ENCODE assay signal across 8 mouse cellular contexts in genomic region chr2:159732413-159732812, GRCm38 (mm10).
A peak's percentile ranks its signal among the peaks of the same experiment; 100 is the strongest.
DNase-seq lines count a peak whose midpoint lies in the region; ATAC-seq lines count a peak whose summit lies in the region.

No protein-coding gene starts in this region.

- DNase-seq in embryonic facial prominence, embryonic 10.5 days (ENCODE audit: low spot score) = no peak
- DNase-seq in 3T3-L1 (ENCODE audit: low read depth, low spot score) = peak; percentile 77
- DNase-seq in urinary bladder, postnatal 4 days (ENCODE audit: low spot score in 2 of 2) = no peak
- no peak for DNase-seq in thymus, postnatal 0 days (ENCODE audit: low spot score)
- no peak for DNase-seq in spleen, postnatal 4 days (ENCODE audit: low spot score in 2 of 2)

- no peaks in the 10 kb centered on the region for H3K27me3 ChIP-seq in embryonic facial prominence, embryonic 13.5 days
- no peaks in the 10 kb centered on the region for H3K27me3 ChIP-seq in embryonic facial prominence, embryonic 10.5 days (replicated peaks; ENCODE audit: low read depth, poor library complexity, severe bottlenecking)
- no peaks in the 10 kb centered on the region for H3K27me3 ChIP-seq in heart, embryonic 14.5 days (ENCODE audit: control insufficient read depth, insufficient read depth, low read length)
- no peaks in the 10 kb centered on the region for H3K27me3 ChIP-seq in liver, embryonic 16.5 days (ENCODE audit: control insufficient read depth, insufficient read depth, low read depth, low read length)

- WGBS in embryonic facial prominence, embryonic 13.5 days = 42% methylated on average over 3 of the region's 3 CpGs
- WGBS in embryonic facial prominence, embryonic 10.5 days = 54% methylated on average over 3 of the region's 3 CpGs
- 12% methylated on average over 3 of the region's 3 CpGs for WGBS in heart, embryonic 14.5 days
- 22% methylated on average over 3 of the region's 3 CpGs for WGBS in liver, embryonic 16.5 days (ENCODE audit: insufficient replicate concordance)

- no peaks in the 10 kb centered on the region for H3K36me3 ChIP-seq in embryonic facial prominence, embryonic 13.5 days
- no peaks in the 10 kb centered on the region for H3K36me3 ChIP-seq in embryonic facial prominence, embryonic 10.5 days (replicated peaks)
- H3K36me3 ChIP-seq in heart, embryonic 14.5 days (ENCODE audit: control insufficient read depth, insufficient read depth, low read length) = no peaks in the 10 kb centered on the region
- H3K36me3 ChIP-seq in liver, embryonic 16.5 days (ENCODE audit: control insufficient read depth, insufficient read depth) = no peaks in the 10 kb centered on the region

- no peak overlapping the region for H3K4me3 ChIP-seq in embryonic facial prominence, embryonic 13.5 days
- H3K4me3 ChIP-seq in embryonic facial prominence, embryonic 10.5 days = no peak overlapping the region
- H3K4me3 ChIP-seq in heart, embryonic 14.5 days (ENCODE audit: control insufficient read depth in 1 of 2, insufficient read depth in 1 of 2, low read depth in 1 of 2, low read length in 2 of 2) = no peak overlapping the region
- no peak overlapping the region for H3K4me3 ChIP-seq in liver, embryonic 16.5 days (ENCODE audit: low read depth, low read length)

- peaks cover 5% of the 10 kb centered on the region; the same call in 1 of the 2 replicates for H3K4me1 ChIP-seq in embryonic facial prominence, embryonic 13.5 days
- H3K4me1 ChIP-seq in embryonic facial prominence, embryonic 10.5 days = peaks cover 7% of the 10 kb centered on the region; the same call in 1 of the 2 replicates
- H3K4me1 ChIP-seq in heart, embryonic 14.5 days (ENCODE audit: control insufficient read depth in 2 of 2, insufficient read depth in 2 of 2, low read length in 2 of 2) = peaks cover 13 to 30% of the 10 kb centered on the region in 2 experiments
- H3K4me1 ChIP-seq in liver, embryonic 16.5 days (ENCODE audit: control insufficient read depth, low read depth, low read length) = no peaks in the 10 kb centered on the region

- H3K9ac ChIP-seq in embryonic facial prominence, embryonic 13.5 days = no peak overlapping the region
- H3K9ac ChIP-seq in heart, embryonic 14.5 days (ENCODE audit: low read length) = peak overlapping the region; percentile 62; the same call in 1 of the 2 replicates
- no peak overlapping the region for H3K9ac ChIP-seq in liver, embryonic 16.5 days (ENCODE audit: low read depth, low read length)

- H3K27ac ChIP-seq in embryonic facial prominence, embryonic 13.5 days = 0 out of 2 replicates have a peak overlapping the region, but pooled peaks have one; percentile 44
- no peak overlapping the region; the same call in 1 of the 2 replicates for H3K27ac ChIP-seq in embryonic facial prominence, embryonic 10.5 days (replicated peaks)
- peak overlapping the region; percentile 78 to 80 for H3K27ac ChIP-seq in heart, embryonic 14.5 days (replicated peaks in 1 of 2; ENCODE audit: control insufficient read depth in 1 of 2, insufficient read depth in 1 of 2, low read depth in 2 of 2, low read length in 2 of 2)
- H3K27ac ChIP-seq in liver, embryonic 16.5 days (ENCODE audit: low read length) = no peak overlapping the region

- H3K9me3 ChIP-seq in embryonic facial prominence, embryonic 13.5 days = no peaks in the 10 kb centered on the region
- H3K9me3 ChIP-seq in embryonic facial prominence, embryonic 10.5 days = no peaks in the 10 kb centered on the region
- H3K9me3 ChIP-seq in heart, embryonic 14.5 days (ENCODE audit: control insufficient read depth, low read length) = no peaks in the 10 kb centered on the region
- H3K9me3 ChIP-seq in liver, embryonic 16.5 days (replicated peaks; ENCODE audit: control insufficient read depth, low read length) = no peaks in the 10 kb centered on the region

- H3K4me2 ChIP-seq in embryonic facial prominence, embryonic 13.5 days = no peak overlapping the region
- no peak overlapping the region for H3K4me2 ChIP-seq in heart, embryonic 14.5 days (ENCODE audit: low read length)
- no peak overlapping the region for H3K4me2 ChIP-seq in liver, embryonic 16.5 days (ENCODE audit: low read depth, low read length)

- no peak for ATAC-seq in embryonic facial prominence, embryonic 13.5 days (ENCODE audit: insufficient number of reproducible peaks, insufficient read depth, low FRiP score, low TSS enrichment, low read depth)
- 0 out of 2 replicates have a peak, but pooled peaks have one; percentile 43 for ATAC-seq in heart, embryonic 14.5 days (ENCODE audit: insufficient number of reproducible peaks, insufficient read depth, low FRiP score, low read depth)
- peak; percentile 48; the same call in 1 of the 2 replicates for ATAC-seq in liver, embryonic 16.5 days (ENCODE audit: low read depth)

Comparison
In these comparisons a context has a peak if more than half of its experiments do, and no peak if none do; other contexts are left out.
1. H3K27ac ChIP-seq: peak in embryonic facial prominence, embryonic 13.5 days (single experiment) and heart, embryonic 14.5 days (2 of 2); none in embryonic facial prominence, embryonic 10.5 days (single experiment) and liver, embryonic 16.5 days (single experiment).